Mouse (Mus musculus) bone marrow, adult 2 months (tissue): ENCODE results near the gene Ttll9.

Experiments used
- CTCF ChIP-seq: fragments of 200-500 bp; IDR thresholded peaks from 2 replicates; pipeline ENCODE4 v1.5.1; 2011; ENCODE audit warnings: low read length, control low read depth; ENCODE audit not compliant: control insufficient read depth, insufficient read depth
- POLR2A ChIP-seq: fragments of 200-500 bp; IDR thresholded peaks from 2 replicates; pipeline ENCODE4 v1.6.1; 2011; ENCODE audit warnings: low read depth, mild to moderate bottlenecking, control low read depth, low read length, borderline replicate concordance; ENCODE audit not compliant: control insufficient read depth

DNA sequence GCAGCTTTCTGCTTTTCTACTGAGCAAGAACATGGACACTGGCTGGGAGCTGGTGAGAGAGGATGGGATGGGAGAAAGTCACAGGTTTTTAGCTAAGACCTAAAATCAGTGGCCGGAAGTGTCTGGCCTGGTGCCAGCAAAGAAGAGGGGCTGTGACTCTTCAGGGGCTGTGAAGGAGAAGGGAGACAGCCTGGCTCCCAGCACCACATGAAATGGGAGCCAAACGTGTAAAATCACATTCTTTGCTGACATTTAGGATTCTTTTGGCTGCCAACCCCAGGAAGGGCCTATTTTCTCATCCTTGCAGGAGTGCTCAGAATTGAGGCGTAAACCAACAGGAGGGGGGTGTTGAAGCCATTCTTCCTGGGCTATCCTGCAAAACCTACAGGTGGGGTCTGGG lies 81.6 kb downstream of the Ttll9 start:
- TF ChIP-seq CTCF (no peak), POLR2A (no peak)
